In the genomic region with DNA sequence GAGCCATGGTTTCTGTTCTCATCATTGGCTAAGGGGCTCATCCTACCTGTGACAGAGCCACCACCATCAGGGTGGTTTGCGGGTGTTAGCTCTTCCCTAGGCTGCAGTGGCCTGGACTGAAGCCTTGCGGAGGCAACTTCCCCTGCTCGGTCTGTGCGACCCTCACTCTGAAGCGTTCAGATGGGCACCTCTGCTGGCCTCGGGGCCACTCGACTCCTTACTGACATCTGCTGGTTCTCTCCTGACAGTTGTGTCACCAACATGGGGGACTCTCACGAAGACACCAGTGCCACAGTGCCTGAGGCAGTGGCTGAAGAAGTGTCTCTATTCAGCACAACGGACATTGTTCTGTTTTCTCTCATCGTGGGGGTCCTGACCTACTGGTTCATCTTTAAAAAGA, we compare ENCODE assay signal across 11 mouse cellular contexts. TPM values are rescaled to one million over a fixed set of nuclear protein-coding genes. Genes with fewer than 3 reads are reported as not detected.
DNase-seq lines count a peak whose midpoint lies in the region; ATAC-seq and TF ChIP-seq lines count a peak whose summit lies in the region.
"Had no signal": no experiment of that assay in that cellular context is flagged by ENCODE, and none has a peak within 500 bp of the region (broad histone marks: within the 10 kb centered on the region; RNA-seq: fewer than 3 reads in every experiment).

No protein-coding gene starts in this region.

- no peak for DNase-seq in gastrocnemius, adult 2 months
- no peak for DNase-seq in gastrocnemius, postnatal 25 days
- DNase-seq in kidney, postnatal 4 days, result peak; percentile 28 to 47
- DNase-seq in kidney, adult 18-20 months, result no peak
- DNase-seq in thymus, postnatal 14 days, result peak; percentile 51
- DNase-seq in thymus, adult 18-20 months, result no peak
- no peak for DNase-seq in ovary, postnatal 36 days (ENCODE audit: low spot score)
- DNase-seq: cerebellum, postnatal 36 days had no signal

- ATAC-seq in monocyte, adult 5-6 weeks (replicated peaks; ENCODE audit: insufficient number of reproducible peaks, low FRiP score, low TSS enrichment, poor library complexity, severe bottlenecking), result no peak
- ATAC-seq: CD4-positive, CD25-positive, alpha-beta regulatory T cell, adult 4 months; midbrain, embryonic 16.5 days had no signal

- H3K27ac ChIP-seq in gastrocnemius, adult 2 months, result no peak overlapping the region

- peak; percentile 61 for TF ChIP-seq CTCF in gastrocnemius, adult 2 months (IDR thresholded peaks at IDR 0.05)

- no peak overlapping the region for H3K4me3 ChIP-seq in gastrocnemius, adult 2 months

- intact Hi-C loops in gastrocnemius, adult 2 months (cut with DNase I), result no loop called here

RNA-seq across cellular contexts. Expression of a gene that starts 28.6 kb away (rescaled TPM):
- total RNA-seq in gastrocnemius, adult 2 months (2021), result 1 to 10 TPM; 7.6 to 8.3 TPM
- 10 to 100 TPM in 1 of 2 experiments, 1 to 10 TPM in 1; 5.6 to 10.5 TPM for total RNA-seq in gastrocnemius, postnatal 25 days (2021)
- 16.5 to 34.4 TPM (median 19.1 TPM) in 3 replicates for total RNA-seq in monocyte, adult 5-6 weeks (2017)

RNA-seq across cellular contexts. Expression of a gene that starts 45.8 kb away (rescaled TPM):
- total RNA-seq in gastrocnemius, adult 2 months (2021), result 10 to 100 TPM; 31.4 to 32.7 TPM
- total RNA-seq in gastrocnemius, postnatal 25 days (2021), result 10 to 100 TPM; 23.5 to 39.7 TPM
- 51.2 to 59.0 TPM (median 57.1 TPM) in 3 replicates for total RNA-seq in monocyte, adult 5-6 weeks (2017)

Comparison
In these comparisons a context has a peak if more than half of its experiments do, and no peak if none do; other contexts are left out.
1. DNase-seq: peak in kidney, postnatal 4 days (2 of 2) and thymus, postnatal 14 days (single experiment); none in gastrocnemius, adult 2 months (single experiment), gastrocnemius, postnatal 25 days (single experiment), kidney, adult 18-20 months (single experiment), thymus, adult 18-20 months (0 of 2) and ovary, postnatal 36 days (single experiment).